Mouse (Mus musculus): ENCODE data around the gene Nfkb1.

- no peak for TF ChIP-seq USF1 (IDR thresholded peaks at IDR 0.05; ENCODE audit: low read depth, low read length)
- TF ChIP-seq CTCF (IDR thresholded peaks at IDR 0.05 in 2 of 3, conservative IDR thresholded peaks at IDR 0.05 in 1 of 3; ENCODE audit: control insufficient read depth in 1 of 3, insufficient read depth in 1 of 3, low read depth in 2 of 3, low read length in 3 of 3, poor library complexity in 1 of 3, severe bottlenecking in 1 of 3): no peak
- no peak for TF ChIP-seq E2F4 (IDR thresholded peaks at IDR 0.05; ENCODE audit: borderline replicate concordance, low read depth, low read length)
- no peak for TF ChIP-seq POLR2A (IDR thresholded peaks at IDR 0.05; ENCODE audit: control insufficient read depth in 1 of 2, insufficient read depth in 1 of 2, low read depth in 1 of 2, low read length in 2 of 2, poor library complexity in 1 of 2)
- no peak for TF ChIP-seq GATA1 (IDR thresholded peaks at IDR 0.05; ENCODE audit: low read depth, low read length)
- no peak for TF ChIP-seq KAT2A (conservative IDR thresholded peaks at IDR 0.05; ENCODE audit: low read depth, low read length)
- no peak for TF ChIP-seq SIN3A (IDR thresholded peaks at IDR 0.05; ENCODE audit: low read length)
- TF ChIP-seq MYC (IDR thresholded peaks at IDR 0.05; ENCODE audit: low read depth, low read length): no peak
- TF ChIP-seq MXI1 (IDR thresholded peaks at IDR 0.05; ENCODE audit: low read depth, low read length): no peak
These were observed 40.4 kb downstream of the Nfkb1 start for GRCm38 (mm10) chr3:135650773-135651555.

All from MEL (cell line).